Mouse (Mus musculus) embryonic fibroblast, embryonic 13.5 days (primary cell): ENCODE measurements at regions not wholly inside any gene's neighbourhood (a gene's known extent, or its start where the extent isn't known, plus 50 kb on each side); places are given as distances from the start of the nearest gene placed in this dataset.

Experiments used
- CTCF ChIP-seq: IDR thresholded peaks from 2 replicates; pipeline ENCODE4 v1.5.1; 2011; ENCODE audit warnings: mild to moderate bottlenecking, control low read depth, low read length, moderate library complexity, borderline replicate concordance; ENCODE audit not compliant: insufficient read depth
- POLR2A ChIP-seq: IDR thresholded peaks from 2 replicates; pipeline ENCODE4 v1.6.1; 2011; ENCODE audit warnings: low read depth, mild to moderate bottlenecking, control low read depth, low read length, moderate library complexity

DNA sequence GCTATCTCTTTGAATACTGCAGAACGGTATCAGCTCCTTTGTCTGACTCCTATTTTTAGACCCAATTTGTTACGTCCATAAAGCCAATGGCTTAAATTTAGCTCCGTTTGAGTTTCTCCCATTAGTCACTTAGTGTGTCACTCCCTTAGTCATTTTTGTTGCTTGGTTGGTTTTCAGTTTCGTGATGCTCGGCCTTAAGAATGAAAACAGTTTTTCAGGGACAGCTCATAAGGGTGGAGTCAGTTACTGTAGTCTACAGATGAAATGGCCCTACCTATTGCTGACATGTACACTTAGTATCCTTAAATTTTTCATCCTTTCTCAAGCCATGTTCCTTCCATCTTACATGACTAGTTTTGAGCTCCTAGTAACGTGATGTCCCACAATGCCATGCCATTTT lies 54.5 kb upstream of the Cerkl start:
- no peak for TF ChIP-seq POLR2A
- no peak for TF ChIP-seq CTCF
